Mouse (Mus musculus) spleen, adult 18-20 months (tissue): ENCODE measurements at regions not wholly inside any gene's neighbourhood (a gene's known extent, or its start where the extent isn't known, plus 50 kb on each side); places are given as distances from the start of the nearest gene placed in this dataset.

Experiments used
- DNase-seq, 2 experiments: peaks; one replicate each; pipeline ENCODE4 v3.0.0; 2022; ENCODE audit warnings: mixed read lengths in 2 of 2

- DNase-seq: no peak
Measured at GRCm38 (mm10) chrX:12832709-12833108, 70.8 kb upstream of the Med14 start.

GRCm38 (mm10) chrX:12829165-12829564 is 67.3 kb upstream of the Med14 start:
- no peak for DNase-seq

- DNase-seq: no peak
Measured at GRCm38 (mm10) chrX:12827299-12827872, 65.5 kb upstream of the Med14 start.

- DNase-seq: no peak
Measured at GRCm38 (mm10) chrX:12826646-12827045, 64.8 kb upstream of the Med14 start.

- DNase-seq: no peak
Measured at GRCm38 (mm10) chrX:12825262-12825661, 63.4 kb upstream of the Med14 start.

- DNase-seq: no peak
Measured at GRCm38 (mm10) chrX:12824497-12824896, 62.6 kb upstream of the Med14 start.

- DNase-seq: no peak
Measured at GRCm38 (mm10) chrX:12822777-12823176, 60.9 kb upstream of the Med14 start.

GRCm38 (mm10) chrX:12813083-12813660 is 51.3 kb upstream of the Med14 start:
- DNase-seq: no peak
